Comparison of ENCODE assay signal across 23 mouse cellular contexts in the genomic region with DNA sequence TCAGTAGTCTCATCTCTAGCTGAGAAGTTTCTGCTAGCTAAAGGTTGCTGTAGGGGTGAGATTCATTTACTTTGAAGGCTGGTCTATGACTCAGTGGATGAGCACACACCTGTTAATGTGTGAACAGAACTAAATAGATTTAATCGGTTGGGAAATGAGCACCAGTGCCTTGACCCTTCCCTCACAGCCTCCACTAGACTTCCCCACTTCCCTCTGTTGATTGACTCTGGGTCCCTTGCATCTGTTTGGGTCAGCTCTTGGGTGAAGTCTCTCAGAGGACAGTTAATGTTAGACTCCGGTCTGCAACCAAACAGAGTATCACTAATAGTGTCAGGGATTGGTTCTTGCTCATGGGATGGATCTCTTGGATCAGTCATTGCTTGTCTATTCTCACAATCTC.
"Had no signal": no experiment of that assay in that cellular context is flagged by ENCODE, and none has a peak within 500 bp of the region (broad histone marks: within the 10 kb centered on the region; RNA-seq: fewer than 3 reads in every experiment).

No protein-coding gene starts in this region.

- H3K27ac ChIP-seq: heart, embryonic 13.5 days; heart, embryonic 15.5 days; hindbrain, embryonic 13.5 days; hindbrain, embryonic 15.5 days; hindbrain, postnatal 0 days; limb, embryonic 13.5 days; limb, embryonic 15.5 days; liver, embryonic 12.5 days; liver, embryonic 14.5 days had no signal

- ATAC-seq: forebrain, postnatal 0 days; hindbrain, postnatal 0 days; intestine, embryonic 16.5 days; liver, embryonic 12.5 days had no signal

- DNase-seq: forebrain, postnatal 0 days; gastrocnemius, postnatal 14 days; gastrocnemius, postnatal 36 days; heart, adult 18-20 months; heart, postnatal 14 days; heart, postnatal 36 days; kidney, adult 18-20 months; kidney, postnatal 10 days; kidney, postnatal 25 days; layer of hippocampus, adult 9-11 months; layer of hippocampus, postnatal 36 days; left cerebral cortex, postnatal 4 days had no signal

- H3K4me3 ChIP-seq: heart, embryonic 13.5 days; heart, embryonic 15.5 days; hindbrain, embryonic 13.5 days; hindbrain, embryonic 15.5 days; limb, embryonic 13.5 days; limb, embryonic 15.5 days; liver, embryonic 12.5 days had no signal

- H3K27me3 ChIP-seq: heart, embryonic 13.5 days; heart, embryonic 15.5 days; hindbrain, embryonic 13.5 days; hindbrain, embryonic 15.5 days; limb, embryonic 13.5 days; limb, embryonic 15.5 days; liver, embryonic 12.5 days had no signal

- H3K9me3 ChIP-seq: heart, embryonic 13.5 days; heart, embryonic 15.5 days; hindbrain, embryonic 13.5 days; hindbrain, embryonic 15.5 days; limb, embryonic 13.5 days; limb, embryonic 15.5 days; liver, embryonic 12.5 days had no signal

- H3K36me3 ChIP-seq: heart, embryonic 13.5 days; heart, embryonic 15.5 days; hindbrain, embryonic 13.5 days; hindbrain, embryonic 15.5 days; limb, embryonic 13.5 days; limb, embryonic 15.5 days; liver, embryonic 12.5 days had no signal

- H3K4me1 ChIP-seq: heart, embryonic 13.5 days; heart, embryonic 15.5 days; hindbrain, embryonic 13.5 days; hindbrain, embryonic 15.5 days; limb, embryonic 13.5 days; limb, embryonic 15.5 days; liver, embryonic 12.5 days had no signal

- H3K4me2 ChIP-seq: heart, embryonic 11.5 days; heart, embryonic 13.5 days; heart, embryonic 15.5 days; hindbrain, embryonic 13.5 days; hindbrain, embryonic 15.5 days; limb, embryonic 13.5 days; limb, embryonic 15.5 days; liver, embryonic 12.5 days had no signal

- H3K9ac ChIP-seq: forebrain, postnatal 0 days; heart, embryonic 13.5 days; heart, embryonic 15.5 days; hindbrain, embryonic 13.5 days; hindbrain, embryonic 15.5 days; limb, embryonic 13.5 days; limb, embryonic 15.5 days; liver, embryonic 12.5 days; liver, embryonic 14.5 days had no signal
